Comparison of ENCODE assay signal across 14 mouse cellular contexts in genomic region chr4:150221017-150221640, GRCm38 (mm10). TPM values are rescaled to one million over a fixed set of nuclear protein-coding genes. Genes with fewer than 3 reads are reported as not detected.
DNase-seq lines count a peak whose midpoint lies in the region; ATAC-seq and TF ChIP-seq lines count a peak whose summit lies in the region.
"Had no signal": no experiment of that assay in that cellular context is flagged by ENCODE, and none has a peak within 500 bp of the region (broad histone marks: within the 10 kb centered on the region; RNA-seq: fewer than 3 reads in every experiment).

No protein-coding gene starts in this region.

- 48% methylated on average over 10 of the region's 10 CpGs for WGBS in hindbrain, embryonic 13.5 days
- 52% methylated on average over 10 of the region's 10 CpGs for WGBS in hindbrain, postnatal 0 days
- WGBS in embryonic facial prominence, embryonic 15.5 days = 48% methylated on average over 10 of the region's 10 CpGs
- WGBS in kidney, postnatal 0 days = 49% methylated on average over 10 of the region's 10 CpGs
- WGBS in neural tube, embryonic 12.5 days = 52% methylated on average over 10 of the region's 10 CpGs

- no peak overlapping the region for H3K4me3 ChIP-seq in hindbrain, embryonic 13.5 days
- H3K4me3 ChIP-seq in hindbrain, postnatal 0 days (ENCODE audit: low read length) = no peak overlapping the region
- H3K4me3 ChIP-seq in embryonic facial prominence, embryonic 15.5 days (replicated peaks) = 0 out of 2 replicates have a peak overlapping the region, but pooled peaks have one; percentile 20
- H3K4me3 ChIP-seq in kidney, postnatal 0 days (replicated peaks; ENCODE audit: low read depth, low read length) = no peak overlapping the region
- H3K4me3 ChIP-seq in neural tube, embryonic 12.5 days = no peak overlapping the region
- H3K4me3 ChIP-seq: layer of hippocampus, adult 2 months; midbrain, embryonic 15.5 days had no signal

- no peaks in the 10 kb centered on the region for H3K9me3 ChIP-seq in hindbrain, embryonic 13.5 days
- no peaks in the 10 kb centered on the region for H3K9me3 ChIP-seq in hindbrain, postnatal 0 days (ENCODE audit: low read length)
- no peaks in the 10 kb centered on the region for H3K9me3 ChIP-seq in embryonic facial prominence, embryonic 15.5 days (replicated peaks)
- H3K9me3 ChIP-seq in kidney, postnatal 0 days (replicated peaks; ENCODE audit: low read length) = no peaks in the 10 kb centered on the region
- H3K9me3 ChIP-seq in neural tube, embryonic 12.5 days = no peaks in the 10 kb centered on the region
- H3K9me3 ChIP-seq: midbrain, embryonic 15.5 days had no signal

- 0 out of 2 replicates have a peak overlapping the region, but pooled peaks have one; percentile 1 for H3K4me2 ChIP-seq in hindbrain, embryonic 13.5 days
- H3K4me2 ChIP-seq in hindbrain, postnatal 0 days (ENCODE audit: low read depth, low read length) = no peak overlapping the region
- peak overlapping the region; percentile 49 for H3K4me2 ChIP-seq in embryonic facial prominence, embryonic 15.5 days (replicated peaks)
- peak overlapping the region; percentile 30 for H3K4me2 ChIP-seq in kidney, postnatal 0 days (ENCODE audit: low read length)
- peak overlapping the region; percentile 31; the same call in 1 of the 2 replicates for H3K4me2 ChIP-seq in neural tube, embryonic 12.5 days (replicated peaks)
- H3K4me2 ChIP-seq: midbrain, embryonic 15.5 days had no signal

- no peak for ATAC-seq in hindbrain, embryonic 13.5 days (ENCODE audit: low FRiP score)
- no peak for ATAC-seq in hindbrain, postnatal 0 days
- ATAC-seq in embryonic facial prominence, embryonic 15.5 days (ENCODE audit: insufficient number of reproducible peaks, low FRiP score, low TSS enrichment, low read depth) = no peak
- peak; percentile 65 for ATAC-seq in kidney, postnatal 0 days (replicated peaks; ENCODE audit: low FRiP score, low read depth)
- ATAC-seq in neural tube, embryonic 12.5 days (ENCODE audit: low FRiP score, low read depth) = no peak
- ATAC-seq: midbrain, embryonic 15.5 days had no signal

- no peak for TF ChIP-seq CTCF in hindbrain, postnatal 0 days (IDR thresholded peaks at IDR 0.05; ENCODE audit: low read depth)
- no peak for TF ChIP-seq CTCF in kidney, postnatal 0 days (IDR thresholded peaks at IDR 0.05; ENCODE audit: low read depth)

- H3K36me3 ChIP-seq in hindbrain, embryonic 13.5 days = no peaks in the 10 kb centered on the region
- no peaks in the 10 kb centered on the region for H3K36me3 ChIP-seq in hindbrain, postnatal 0 days (ENCODE audit: insufficient read depth, low read length)
- H3K36me3 ChIP-seq in embryonic facial prominence, embryonic 15.5 days = no peaks in the 10 kb centered on the region
- H3K36me3 ChIP-seq in kidney, postnatal 0 days (ENCODE audit: insufficient read depth, low read length) = no peaks in the 10 kb centered on the region
- no peaks in the 10 kb centered on the region for H3K36me3 ChIP-seq in neural tube, embryonic 12.5 days
- H3K36me3 ChIP-seq: midbrain, embryonic 15.5 days had no signal

- H3K27me3 ChIP-seq in hindbrain, embryonic 13.5 days = 0 out of 2 replicates have a peak, but pooled peaks cover 2% of the 10 kb centered on the region
- H3K27me3 ChIP-seq in hindbrain, postnatal 0 days (ENCODE audit: insufficient read depth, low read length) = no peaks in the 10 kb centered on the region
- H3K27me3 ChIP-seq in embryonic facial prominence, embryonic 15.5 days = no peaks in the 10 kb centered on the region
- no peaks in the 10 kb centered on the region for H3K27me3 ChIP-seq in kidney, postnatal 0 days (ENCODE audit: insufficient read depth, low read length)
- H3K27me3 ChIP-seq in neural tube, embryonic 12.5 days (replicated peaks) = no peaks in the 10 kb centered on the region

- intact Hi-C loops in left cerebral cortex, postnatal 14 days (cut with DNase I) = no loop called here

- H3K27ac ChIP-seq in hindbrain, embryonic 13.5 days = no peak overlapping the region
- no peak overlapping the region for H3K27ac ChIP-seq in hindbrain, postnatal 0 days
- H3K27ac ChIP-seq in embryonic facial prominence, embryonic 15.5 days (replicated peaks) = no peak overlapping the region
- peak overlapping the region; percentile 48; the same call in 1 of the 2 replicates for H3K27ac ChIP-seq in kidney, postnatal 0 days
- H3K27ac ChIP-seq in neural tube, embryonic 12.5 days = no peak overlapping the region
- H3K27ac ChIP-seq: layer of hippocampus, adult 2 months; midbrain, embryonic 15.5 days had no signal

- H3K9ac ChIP-seq in hindbrain, embryonic 13.5 days = no peak overlapping the region
- H3K9ac ChIP-seq in hindbrain, postnatal 0 days (replicated peaks; ENCODE audit: low read length) = no peak overlapping the region
- H3K9ac ChIP-seq in embryonic facial prominence, embryonic 15.5 days = no peak overlapping the region
- no peak overlapping the region for H3K9ac ChIP-seq in kidney, postnatal 0 days (ENCODE audit: low read depth, low read length)
- H3K9ac ChIP-seq in neural tube, embryonic 12.5 days = no peak overlapping the region
- H3K9ac ChIP-seq: midbrain, embryonic 15.5 days had no signal

- no peaks in the 10 kb centered on the region; the same call in 1 of the 2 replicates for H3K4me1 ChIP-seq in hindbrain, embryonic 13.5 days (replicated peaks)
- no peaks in the 10 kb centered on the region for H3K4me1 ChIP-seq in hindbrain, postnatal 0 days (ENCODE audit: insufficient read depth, low read length)
- peaks cover 7% of the 10 kb centered on the region for H3K4me1 ChIP-seq in embryonic facial prominence, embryonic 15.5 days
- H3K4me1 ChIP-seq in kidney, postnatal 0 days (replicated peaks; ENCODE audit: insufficient read depth, low read length) = 0 out of 2 replicates have a peak, but pooled peaks cover 2% of the 10 kb centered on the region
- no peaks in the 10 kb centered on the region for H3K4me1 ChIP-seq in neural tube, embryonic 12.5 days
- H3K4me1 ChIP-seq: midbrain, embryonic 15.5 days had no signal

- DNase-seq in hindbrain, postnatal 0 days (ENCODE audit: low spot score) = no peak
- DNase-seq in kidney, postnatal 0 days (ENCODE audit: low spot score) = no peak
- no peak for DNase-seq in ovary, adult 18-20 months (ENCODE audit: low spot score)
- no peak for DNase-seq in urinary bladder, postnatal 14 days (ENCODE audit: low spot score)
- no peak for DNase-seq in left cerebral cortex, postnatal 14 days (ENCODE audit: low spot score in 2 of 2)
- DNase-seq: cerebellum, adult 9-10 months; right cerebral cortex, adult 18-20 months had no signal

RNA-seq across cellular contexts. Expression of gene Eno1, which starts 15.4 kb away (rescaled TPM):
- 1,025 and 1,119 TPM in 2 replicates for polyA plus RNA-seq in hindbrain, embryonic 13.5 days (2015; fragmentation: Nextera tagmentation; extraction: Ambion mirVana)
- 538 and 549 TPM in 2 replicates for total RNA-seq in hindbrain, postnatal 0 days (2014; rRNA removed)
- polyA plus RNA-seq in hindbrain, postnatal 0 days (2015; fragmentation: Nextera tagmentation; extraction: Ambion mirVana) = 1,243 and 1,257 TPM in 2 replicates
- polyA plus RNA-seq in embryonic facial prominence, embryonic 15.5 days (2015; fragmentation: Nextera tagmentation; extraction: Ambion mirVana) = 1,331 and 1,435 TPM in 2 replicates
- polyA plus RNA-seq in kidney, postnatal 0 days (2015; fragmentation: Nextera tagmentation; extraction: Ambion mirVana) = 1,062 and 1,157 TPM in 2 replicates
- polyA plus RNA-seq in neural tube, embryonic 12.5 days (2016; fragmentation: Nextera tagmentation; extraction: Ambion mirVana) = 1,428 and 1,431 TPM in 2 replicates
- total RNA-seq in left cerebral cortex, postnatal 14 days (2021) = 100 to 1,000 TPM; 378 to 386 TPM

RNA-seq across cellular contexts. Expression of gene Car6, which starts 20.0 kb away (rescaled TPM):
- polyA plus RNA-seq in hindbrain, embryonic 13.5 days (2015; fragmentation: Nextera tagmentation; extraction: Ambion mirVana) = not detected in 2 replicates
- not detected in 2 replicates for total RNA-seq in hindbrain, postnatal 0 days (2014; rRNA removed)
- polyA plus RNA-seq in hindbrain, postnatal 0 days (2015; fragmentation: Nextera tagmentation; extraction: Ambion mirVana) = not detected in 2 replicates
- 0.37 and 0.84 TPM in 2 replicates for polyA plus RNA-seq in embryonic facial prominence, embryonic 15.5 days (2015; fragmentation: Nextera tagmentation; extraction: Ambion mirVana)
- polyA plus RNA-seq in kidney, postnatal 0 days (2015; fragmentation: Nextera tagmentation; extraction: Ambion mirVana) = not detected in 2 replicates
- polyA plus RNA-seq in neural tube, embryonic 12.5 days (2016; fragmentation: Nextera tagmentation; extraction: Ambion mirVana) = 0.38 TPM in 1 of 2 replicates, not detected in the other
- not detected for total RNA-seq in left cerebral cortex, postnatal 14 days (2021)
- total RNA-seq: gastrocnemius, adult 8-10 months; layer of hippocampus, adult 2 months had no signal
- polyA plus RNA-seq: midbrain, embryonic 15.5 days; urinary bladder, adult 2 months had no signal
